Mouse (Mus musculus) left cerebral cortex, adult 11 months (tissue): ENCODE measurements around the gene Prdm16.

ENCODE experiments used
- DNase-seq: peaks from one replicate; pipeline ENCODE4 v3.0.0; 2022; ENCODE audit warnings: low spot score

Gene Prdm16

GRCm38 (mm10) chr4:154385918-154386317, 250.8 kb downstream of the Prdm16 start:
- no peak for DNase-seq

GRCm38 (mm10) chr4:154385208-154385607, 251.5 kb downstream of the Prdm16 start:
- no peak for DNase-seq

GRCm38 (mm10) chr4:154378876-154379275, 257.8 kb downstream of the Prdm16 start:
- no peak for DNase-seq

- no peak for DNase-seq
Measured at GRCm38 (mm10) chr4:154375939-154376625, 260.6 kb downstream of the Prdm16 start.

GRCm38 (mm10) chr4:154371542-154372247, 265.0 kb downstream of the Prdm16 start:
- no peak for DNase-seq

- no peak for DNase-seq
Measured at GRCm38 (mm10) chr4:154370841-154371240, 265.8 kb downstream of the Prdm16 start.

- DNase-seq, result no peak
Measured at GRCm38 (mm10) chr4:154369089-154369488, 267.6 kb downstream of the Prdm16 start.

GRCm38 (mm10) chr4:154366836-154367235, 269.8 kb downstream of the Prdm16 start:
- DNase-seq, result no peak

- DNase-seq, result no peak
Measured at GRCm38 (mm10) chr4:154364752-154365151, 271.9 kb downstream of the Prdm16 start.

- DNase-seq, result no peak
Measured at GRCm38 (mm10) chr4:154360850-154361249, 275.8 kb downstream of the Prdm16 start.

GRCm38 (mm10) chr4:154360441-154360840, 276.2 kb downstream of the Prdm16 start:
- no peak for DNase-seq

- no peak for DNase-seq
Measured at GRCm38 (mm10) chr4:154359762-154360300, 276.8 kb downstream of the Prdm16 start.

- no peak for DNase-seq
Measured at GRCm38 (mm10) chr4:154358816-154359215, 277.9 kb downstream of the Prdm16 start.

- no peak for DNase-seq
Measured at GRCm38 (mm10) chr4:154358370-154358769, 278.3 kb downstream of the Prdm16 start.

- no peak for DNase-seq
Measured at GRCm38 (mm10) chr4:154355408-154355807, 281.3 kb downstream of the Prdm16 start.

GRCm38 (mm10) chr4:154352246-154352645, 284.4 kb downstream of the Prdm16 start:
- no peak for DNase-seq

GRCm38 (mm10) chr4:154348197-154348786, 288.4 kb downstream of the Prdm16 start:
- DNase-seq, result no peak

- DNase-seq, result no peak
Measured at GRCm38 (mm10) chr4:154346731-154347522, 289.7 kb downstream of the Prdm16 start.

GRCm38 (mm10) chr4:154336650-154337049, 300.0 kb downstream of the Prdm16 start:
- DNase-seq, result no peak

GRCm38 (mm10) chr4:154335761-154336160, 300.9 kb downstream of the Prdm16 start, which contains the start of gene B230104I21Rik:
Gene B230104I21Rik, plus strand, starts transcription at chr4:154336127.
- DNase-seq, result peak; percentile 25

GRCm38 (mm10) chr4:154334699-154335402, 301.8 kb downstream of the Prdm16 start:
- DNase-seq, result no peak
